In genomic region chr7:125517470-125517869, GRCm38 (mm10) we compare ENCODE assay signal across 19 mouse cellular contexts. TPM values are rescaled to one million over a fixed set of nuclear protein-coding genes. Genes with fewer than 3 reads are reported as not detected.
DNase-seq lines count a peak whose midpoint lies in the region; ATAC-seq lines count a peak whose summit lies in the region.
"Had no signal": no experiment of that assay in that cellular context is flagged by ENCODE, and none has a peak within 500 bp of the region (broad histone marks: within the 10 kb centered on the region; RNA-seq: fewer than 3 reads in every experiment).

No protein-coding gene starts in this region.

- no peaks in the 10 kb centered on the region for H3K27me3 ChIP-seq in hindbrain, embryonic 10.5 days (ENCODE audit: insufficient read depth, poor library complexity, severe bottlenecking)
- H3K27me3 ChIP-seq in hindbrain, embryonic 11.5 days (ENCODE audit: control insufficient read depth, insufficient read depth, low read length): no peaks in the 10 kb centered on the region
- H3K27me3 ChIP-seq in embryonic facial prominence, embryonic 10.5 days (replicated peaks; ENCODE audit: low read depth, poor library complexity, severe bottlenecking): no peaks in the 10 kb centered on the region
- H3K27me3 ChIP-seq in liver, embryonic 15.5 days: no peaks in the 10 kb centered on the region
- H3K27me3 ChIP-seq: embryonic facial prominence, embryonic 12.5 days; forebrain, embryonic 13.5 days; midbrain, embryonic 12.5 days had no signal

- H3K9ac ChIP-seq in hindbrain, embryonic 11.5 days (ENCODE audit: low read depth, low read length): no peak overlapping the region
- H3K9ac ChIP-seq in liver, embryonic 15.5 days: no peak overlapping the region
- H3K9ac ChIP-seq: embryonic facial prominence, embryonic 12.5 days; forebrain, embryonic 13.5 days; midbrain, embryonic 12.5 days had no signal

- 80% methylated on average over 6 of the region's 6 CpGs for WGBS in hindbrain, embryonic 10.5 days
- 75% methylated on average over 6 of the region's 6 CpGs for WGBS in hindbrain, embryonic 11.5 days
- 76% methylated on average over 6 of the region's 6 CpGs for WGBS in embryonic facial prominence, embryonic 10.5 days
- WGBS in liver, embryonic 15.5 days (ENCODE audit: insufficient replicate concordance): 82% methylated on average over 6 of the region's 6 CpGs

- H3K4me1 ChIP-seq in hindbrain, embryonic 10.5 days (replicated peaks): peaks cover 13% of the 10 kb centered on the region
- H3K4me1 ChIP-seq in hindbrain, embryonic 11.5 days (replicated peaks; ENCODE audit: control insufficient read depth, insufficient read depth, low read length): no peaks in the 10 kb centered on the region
- H3K4me1 ChIP-seq in embryonic facial prominence, embryonic 10.5 days: peaks cover 6% of the 10 kb centered on the region; the same call in 1 of the 2 replicates
- H3K4me1 ChIP-seq in liver, embryonic 15.5 days (replicated peaks): peaks cover 71% of the 10 kb centered on the region
- H3K4me1 ChIP-seq: embryonic facial prominence, embryonic 12.5 days; forebrain, embryonic 13.5 days; heart, embryonic 10.5 days; midbrain, embryonic 12.5 days had no signal

- peak; percentile 19 for DNase-seq in hindbrain, embryonic 10.5 days (ENCODE audit: low spot score)
- no peak for DNase-seq in hindbrain, embryonic 11.5 days (ENCODE audit: low spot score)
- DNase-seq in NIH3T3 (ENCODE audit: low read depth): peak; percentile 46
- peak; percentile 16 for DNase-seq in embryonic facial prominence, embryonic 10.5 days (ENCODE audit: low spot score)
- DNase-seq in lung, adult 18-20 months: no peak
- DNase-seq: cerebellum, adult 18-20 months; cerebellum, postnatal 25 days; kidney, adult 9 months; kidney, postnatal 25 days; spleen, adult 18-20 months had no signal

- ATAC-seq in hindbrain, embryonic 11.5 days (ENCODE audit: low FRiP score): no peak
- no peak for ATAC-seq in liver, embryonic 15.5 days (ENCODE audit: insufficient read depth)
- ATAC-seq in megakaryocyte-erythroid progenitor cell, adult 5-6 weeks (replicated peaks; ENCODE audit: low FRiP score, low TSS enrichment, poor library complexity, severe bottlenecking): no peak
- ATAC-seq: forebrain, embryonic 13.5 days; hindbrain, postnatal 0 days; intestine, embryonic 16.5 days; lung, postnatal 0 days had no signal

- H3K4me2 ChIP-seq in hindbrain, embryonic 11.5 days (replicated peaks; ENCODE audit: low read depth, low read length): no peak overlapping the region
- no peak overlapping the region for H3K4me2 ChIP-seq in liver, embryonic 15.5 days
- H3K4me2 ChIP-seq: embryonic facial prominence, embryonic 12.5 days; forebrain, embryonic 13.5 days; midbrain, embryonic 12.5 days had no signal

- H3K36me3 ChIP-seq in hindbrain, embryonic 10.5 days: no peaks in the 10 kb centered on the region
- no peaks in the 10 kb centered on the region for H3K36me3 ChIP-seq in hindbrain, embryonic 11.5 days (ENCODE audit: control insufficient read depth, insufficient read depth, low read length)
- H3K36me3 ChIP-seq in embryonic facial prominence, embryonic 10.5 days (replicated peaks): no peaks in the 10 kb centered on the region
- no peaks in the 10 kb centered on the region for H3K36me3 ChIP-seq in liver, embryonic 15.5 days (replicated peaks)
- H3K36me3 ChIP-seq: embryonic facial prominence, embryonic 12.5 days; heart, embryonic 10.5 days; midbrain, embryonic 12.5 days had no signal

- no peaks in the 10 kb centered on the region for H3K9me3 ChIP-seq in hindbrain, embryonic 10.5 days
- H3K9me3 ChIP-seq in hindbrain, embryonic 11.5 days (ENCODE audit: control insufficient read depth, low read length): no peaks in the 10 kb centered on the region
- H3K9me3 ChIP-seq in embryonic facial prominence, embryonic 10.5 days: no peaks in the 10 kb centered on the region
- H3K9me3 ChIP-seq in liver, embryonic 15.5 days (replicated peaks): no peaks in the 10 kb centered on the region
- H3K9me3 ChIP-seq: embryonic facial prominence, embryonic 12.5 days; forebrain, embryonic 13.5 days; heart, embryonic 10.5 days; midbrain, embryonic 12.5 days had no signal

- no peak overlapping the region for H3K27ac ChIP-seq in hindbrain, embryonic 10.5 days
- H3K27ac ChIP-seq in hindbrain, embryonic 11.5 days (ENCODE audit: low read depth, low read length): no peak overlapping the region
- no peak overlapping the region for H3K27ac ChIP-seq in embryonic facial prominence, embryonic 10.5 days (replicated peaks)
- peak overlapping the region; percentile 84 for H3K27ac ChIP-seq in liver, embryonic 15.5 days (replicated peaks)
- H3K27ac ChIP-seq: embryonic facial prominence, embryonic 12.5 days; forebrain, embryonic 13.5 days; heart, embryonic 10.5 days; hindbrain, postnatal 0 days; midbrain, embryonic 12.5 days had no signal

- no peak overlapping the region for H3K4me3 ChIP-seq in hindbrain, embryonic 10.5 days
- H3K4me3 ChIP-seq in hindbrain, embryonic 11.5 days (ENCODE audit: low read depth, low read length): no peak overlapping the region
- no peak overlapping the region for H3K4me3 ChIP-seq in embryonic facial prominence, embryonic 10.5 days
- no peak overlapping the region for H3K4me3 ChIP-seq in liver, embryonic 15.5 days (replicated peaks)
- H3K4me3 ChIP-seq: embryonic facial prominence, embryonic 12.5 days; forebrain, embryonic 13.5 days; heart, embryonic 10.5 days; midbrain, embryonic 12.5 days had no signal

RNA-seq across cellular contexts. Expression of gene Nsmce1, which starts 26.1 kb away (rescaled TPM):
- 135 and 138 TPM in 2 replicates for polyA plus RNA-seq in hindbrain, embryonic 10.5 days (2016; fragmentation: Nextera tagmentation; extraction: Ambion mirVana)
- polyA plus RNA-seq in hindbrain, embryonic 11.5 days (2014; fragmentation: Nextera tagmentation; extraction: Ambion mirVana): 121 and 130 TPM in 2 replicates
- 120 and 123 TPM in 2 replicates for polyA plus RNA-seq in embryonic facial prominence, embryonic 10.5 days (2016; fragmentation: Nextera tagmentation; extraction: Ambion mirVana)
- polyA plus RNA-seq in liver, embryonic 15.5 days (2015; fragmentation: Nextera tagmentation; extraction: Ambion mirVana): 73.8 and 75.2 TPM in 2 replicates
- 49.9 and 55.4 TPM in 2 replicates for total RNA-seq in megakaryocyte-erythroid progenitor cell, adult 5-6 weeks (2014; fragmentation: Nextera tagmentation)
- 58.3 and 68.4 TPM in 2 replicates for total RNA-seq in megakaryocyte-erythroid progenitor cell, adult 5-6 weeks (2017)

RNA-seq across cellular contexts. Expression of gene Il4ra, which starts 34.5 kb away (rescaled TPM):
- polyA plus RNA-seq in hindbrain, embryonic 10.5 days (2016; fragmentation: Nextera tagmentation; extraction: Ambion mirVana): 5.8 and 7.2 TPM in 2 replicates
- polyA plus RNA-seq in hindbrain, embryonic 11.5 days (2014; fragmentation: Nextera tagmentation; extraction: Ambion mirVana): 2.5 and 2.6 TPM in 2 replicates
- polyA plus RNA-seq in embryonic facial prominence, embryonic 10.5 days (2016; fragmentation: Nextera tagmentation; extraction: Ambion mirVana): 3.7 and 4.9 TPM in 2 replicates
- polyA plus RNA-seq in liver, embryonic 15.5 days (2015; fragmentation: Nextera tagmentation; extraction: Ambion mirVana): 4.6 and 6.4 TPM in 2 replicates
- total RNA-seq in megakaryocyte-erythroid progenitor cell, adult 5-6 weeks (2014; fragmentation: Nextera tagmentation): 1.8 and 2.0 TPM in 2 replicates
- 2.2 and 3.2 TPM in 2 replicates for total RNA-seq in megakaryocyte-erythroid progenitor cell, adult 5-6 weeks (2017)

Comparison
In these comparisons a context has a peak if more than half of its experiments do, and no peak if none do; other contexts are left out.
1. DNase-seq: peak in hindbrain, embryonic 10.5 days (single experiment), NIH3T3 (single experiment) and embryonic facial prominence, embryonic 10.5 days (single experiment); none in hindbrain, embryonic 11.5 days (single experiment) and lung, adult 18-20 months (0 of 2).